In genomic region chr6:54082576-54082975, GRCm38 (mm10) we compare ENCODE assay signal across 12 mouse cellular contexts. TPM values are rescaled to one million over a fixed set of nuclear protein-coding genes. Genes with fewer than 3 reads are reported as not detected.
DNase-seq lines count a peak whose midpoint lies in the region; ATAC-seq and TF ChIP-seq lines count a peak whose summit lies in the region.
"Had no signal": no experiment of that assay in that cellular context is flagged by ENCODE, and none has a peak within 500 bp of the region (broad histone marks: within the 10 kb centered on the region; RNA-seq: fewer than 3 reads in every experiment).

No protein-coding gene starts in this region.

- no peaks in the 10 kb centered on the region for H3K36me3 ChIP-seq in heart, embryonic 10.5 days
- no peaks in the 10 kb centered on the region for H3K36me3 ChIP-seq in liver, adult 2 months (ENCODE audit: control insufficient read depth, insufficient read depth, low read length)
- no peaks in the 10 kb centered on the region for H3K36me3 ChIP-seq in heart, postnatal 0 days (replicated peaks; ENCODE audit: control insufficient read depth, insufficient read depth, low read length)
- H3K36me3 ChIP-seq: forebrain, embryonic 10.5 days; limb, embryonic 12.5 days had no signal

- peak; percentile 97 for DNase-seq in heart, adult 11 months
- no peak for DNase-seq in heart, embryonic 10.5 days (ENCODE audit: low spot score)
- DNase-seq in liver, adult 2 months (ENCODE audit: extremely low read depth, low read depth, low spot score), result peak; percentile 51
- no peak for DNase-seq in liver
- no peak for DNase-seq in heart, postnatal 0 days (ENCODE audit: low spot score)
- DNase-seq in monocyte, adult 2 months (ENCODE audit: low read depth in 1 of 2, low spot score in 2 of 2), result peak; percentile 67 to 83
- DNase-seq in thymus, adult 18-20 months, result no peak
- DNase-seq in retina, postnatal 1 day, result no peak
- DNase-seq: thymus, postnatal 36 days had no signal

- no peak overlapping the region for H3K4me3 ChIP-seq in heart, embryonic 10.5 days
- H3K4me3 ChIP-seq in liver, adult 2 months (ENCODE audit: insufficient read depth, low read depth, low read length), result no peak overlapping the region
- H3K4me3 ChIP-seq in heart, postnatal 0 days (ENCODE audit: low read depth, low read length), result no peak overlapping the region
- H3K4me3 ChIP-seq: forebrain, embryonic 10.5 days; limb, embryonic 12.5 days had no signal

- TF ChIP-seq CTCF in liver, adult 2 months (IDR thresholded peaks at IDR 0.05; ENCODE audit: low read depth, low read length), result no peak
- TF ChIP-seq CTCF in heart, postnatal 0 days (IDR thresholded peaks at IDR 0.05; ENCODE audit: low read depth), result no peak

- H3K4me1 ChIP-seq in heart, embryonic 10.5 days, result peaks cover 18% of the 10 kb centered on the region
- 0 out of 2 replicates have a peak, but pooled peaks cover 1% of the 10 kb centered on the region for H3K4me1 ChIP-seq in liver, adult 2 months (ENCODE audit: control insufficient read depth, insufficient read depth, low read length)
- peaks cover 24% of the 10 kb centered on the region for H3K4me1 ChIP-seq in heart, postnatal 0 days (ENCODE audit: control insufficient read depth, insufficient read depth)

- peaks cover 31% of the 10 kb centered on the region; the same call in 1 of the 2 replicates for H3K79me2 ChIP-seq in liver, adult 2 months (ENCODE audit: control insufficient read depth, insufficient read depth, low read length)

- no peak for TF ChIP-seq EP300 in heart, postnatal 0 days (IDR thresholded peaks at IDR 0.05; ENCODE audit: low read depth)

- WGBS in heart, embryonic 10.5 days, result 66% methylated on average over 2 of the region's 2 CpGs
- 89% methylated on average over 2 of the region's 2 CpGs for WGBS in liver, adult 2 months
- 70% methylated on average over 2 of the region's 2 CpGs for WGBS in heart, postnatal 0 days

- no peak for ATAC-seq in heart, postnatal 0 days (ENCODE audit: insufficient read depth, low read depth)
- ATAC-seq: midbrain, embryonic 16.5 days had no signal

- TF ChIP-seq POLR2A in liver, adult 2 months (IDR thresholded peaks at IDR 0.05; ENCODE audit: extremely low read depth, insufficient read depth, low read length), result no peak

- H3K27ac ChIP-seq in heart, embryonic 10.5 days, result no peak overlapping the region
- no peak overlapping the region for H3K27ac ChIP-seq in liver, adult 2 months (replicated peaks; ENCODE audit: insufficient read depth, low read depth, low read length)
- H3K27ac ChIP-seq in heart, postnatal 0 days (ENCODE audit: low read depth), result peak overlapping the region; percentile 31; the same call in 1 of the 2 replicates
- H3K27ac ChIP-seq: forebrain, embryonic 10.5 days; limb, embryonic 12.5 days had no signal

- H3K9me3 ChIP-seq in heart, embryonic 10.5 days, result no peaks in the 10 kb centered on the region
- no peaks in the 10 kb centered on the region for H3K9me3 ChIP-seq in heart, postnatal 0 days (replicated peaks; ENCODE audit: control insufficient read depth, low read length)
- H3K9me3 ChIP-seq: forebrain, embryonic 10.5 days; limb, embryonic 12.5 days had no signal

- H3K27me3 ChIP-seq in heart, embryonic 10.5 days (ENCODE audit: insufficient read depth, poor library complexity, severe bottlenecking), result no peaks in the 10 kb centered on the region
- H3K27me3 ChIP-seq in liver, adult 2 months (ENCODE audit: control insufficient read depth, insufficient read depth, low read length), result no peaks in the 10 kb centered on the region
- H3K27me3 ChIP-seq in heart, postnatal 0 days (ENCODE audit: control insufficient read depth, insufficient read depth, low read length), result no peaks in the 10 kb centered on the region
- H3K27me3 ChIP-seq: limb, embryonic 12.5 days had no signal

- H3K9ac ChIP-seq in liver, adult 2 months (ENCODE audit: low read depth, low read length), result no peak overlapping the region
- no peak overlapping the region for H3K9ac ChIP-seq in heart, postnatal 0 days (replicated peaks; ENCODE audit: low read depth, low read length)
- H3K9ac ChIP-seq: limb, embryonic 12.5 days had no signal

- H3K4me2 ChIP-seq in heart, postnatal 0 days (ENCODE audit: low read depth, low read length), result no peak overlapping the region
- H3K4me2 ChIP-seq: limb, embryonic 12.5 days had no signal

RNA-seq across cellular contexts. Expression of gene Chn2, which starts 43.2 kb away (rescaled TPM):
- polyA plus RNA-seq in heart, embryonic 10.5 days (2016; fragmentation: Nextera tagmentation; extraction: Ambion mirVana), result 4.1 and 7.1 TPM in 2 replicates
- 36.2 and 46.2 TPM in 2 replicates for total RNA-seq in liver, adult 2 months (2014; rRNA removed)
- 35.6 and 37.3 TPM in 2 replicates for polyA plus RNA-seq in liver, adult 2 months (2012; rRNA removed)
- total RNA-seq in heart, postnatal 0 days (2014; rRNA removed; ENCODE audit: low replicate concordance), result 1.0 and 12.2 TPM in 2 replicates
- polyA plus RNA-seq in heart, postnatal 0 days (2015; fragmentation: Nextera tagmentation; extraction: Ambion mirVana), result 2.0 and 2.6 TPM in 2 replicates

Comparison
In these comparisons a context has a peak if more than half of its experiments do, and no peak if none do; other contexts are left out.
1. DNase-seq: peak in heart, adult 11 months (single experiment), liver, adult 2 months (single experiment) and monocyte, adult 2 months (2 of 2); none in heart, embryonic 10.5 days (single experiment), liver (single experiment), heart, postnatal 0 days (single experiment), thymus, adult 18-20 months (0 of 2) and retina, postnatal 1 day (single experiment).